Mouse (Mus musculus): ENCODE results near the gene Stk16.

DNA sequence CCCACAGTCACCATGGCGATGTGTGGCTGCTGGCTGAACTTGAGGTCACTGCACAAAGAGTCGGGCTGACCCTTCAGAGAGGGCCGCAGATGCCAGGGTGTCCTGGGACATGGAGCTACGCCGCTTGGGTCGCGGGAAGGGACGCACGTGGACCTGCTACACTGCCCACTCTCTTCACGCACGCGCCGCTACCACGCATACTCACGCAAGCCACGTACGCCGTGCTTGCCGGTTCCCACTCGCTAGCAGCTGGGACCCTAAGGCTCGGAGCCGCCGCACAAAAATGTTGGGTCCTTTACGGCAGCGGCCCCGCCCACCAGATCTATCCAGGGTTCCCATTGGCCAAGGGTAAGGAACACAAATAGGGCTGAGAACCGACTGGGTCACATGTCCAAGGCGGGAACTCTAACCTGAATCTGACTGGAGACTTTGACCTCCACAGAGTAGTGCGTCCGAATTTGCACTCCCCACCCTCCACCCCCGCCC is 30.5 kb upstream of the Stk16 start, which contains the start of gene Abcb6:
- TF ChIP-seq TAL1 (IDR thresholded peaks at IDR 0.05; ENCODE audit: low read length), result no peak
- TF ChIP-seq GATA1 (IDR thresholded peaks at IDR 0.05; ENCODE audit: low read length), result no peak
